8 mouse cellular contexts compared by ENCODE assay signal in the genomic region with DNA sequence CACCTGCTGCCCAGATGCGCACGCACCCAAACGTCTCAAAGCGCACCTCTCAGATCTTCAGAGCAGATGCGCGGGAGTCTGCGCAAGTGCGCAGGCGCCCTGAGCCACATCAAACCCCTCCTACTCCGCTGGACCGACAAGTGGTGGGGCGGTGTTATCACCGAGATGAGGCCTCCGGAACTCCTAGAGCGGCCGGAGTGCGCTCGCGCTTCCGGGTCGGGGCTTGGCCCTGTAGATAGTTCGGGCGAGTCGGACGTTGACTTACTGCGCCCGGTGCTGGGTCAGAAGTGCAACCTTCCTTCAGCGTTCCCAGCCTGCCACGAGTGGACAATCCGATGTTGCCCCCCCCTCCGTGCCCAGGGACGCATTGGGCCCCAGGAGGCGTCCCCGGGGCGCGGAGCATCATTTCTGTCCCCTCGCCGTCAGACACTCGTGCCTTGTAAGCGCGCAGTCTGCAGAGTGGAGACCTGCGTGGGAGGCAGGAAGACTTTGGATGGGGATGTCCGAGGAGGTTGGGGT. TPM values are rescaled to one million over a fixed set of nuclear protein-coding genes. Genes with fewer than 3 reads are reported as not detected.
A peak's percentile ranks its signal among the peaks of the same experiment; 100 is the strongest.
DNase-seq lines count a peak whose midpoint lies in the region; ATAC-seq lines count a peak whose summit lies in the region.

No protein-coding gene starts in this region.

- H3K4me2 ChIP-seq in hindbrain, embryonic 13.5 days, result peak overlapping the region; percentile 86

- WGBS in hindbrain, embryonic 13.5 days, result under 1% methylated on average over 43 of the region's 43 CpGs

- H3K9ac ChIP-seq in hindbrain, embryonic 13.5 days, result peak overlapping the region; percentile 90

- peak; percentile 94 for DNase-seq in Muller cell, postnatal 12 days (ENCODE audit: inconsistent ontology term)
- peak; percentile 91 for DNase-seq in cerebellum, adult 9-11 months
- peak; percentile 78 to 79 for DNase-seq in frontal cortex, postnatal 10 days (ENCODE audit: low spot score in 2 of 2)
- DNase-seq in layer of hippocampus, postnatal 25 days (ENCODE audit: extremely low spot score in 1 of 2, low spot score in 1 of 2), result peak; percentile 50 to 67
- peak; percentile 92 for DNase-seq in lung, postnatal 25 days (ENCODE audit: low spot score)
- DNase-seq in retina, embryonic 14.5 days (ENCODE audit: low spot score), result peak; percentile 98
- peak; percentile 87 for DNase-seq in thymus, postnatal 4 days

- H3K4me1 ChIP-seq in hindbrain, embryonic 13.5 days (replicated peaks), result peaks cover 30% of the 10 kb centered on the region

- ATAC-seq in hindbrain, embryonic 13.5 days (ENCODE audit: low FRiP score), result peak; percentile 92

- no peaks in the 10 kb centered on the region for H3K9me3 ChIP-seq in hindbrain, embryonic 13.5 days

- peaks cover 40% of the 10 kb centered on the region for H3K36me3 ChIP-seq in hindbrain, embryonic 13.5 days

- peak overlapping the region; percentile 60 for H3K4me3 ChIP-seq in hindbrain, embryonic 13.5 days

- H3K27ac ChIP-seq in hindbrain, embryonic 13.5 days, result peak overlapping the region; percentile 78

- no peaks in the 10 kb centered on the region for H3K27me3 ChIP-seq in hindbrain, embryonic 13.5 days

RNA-seq across cellular contexts. Expression of gene Rpl14, which starts 5.9 kb away (rescaled TPM):
- 481 and 484 TPM in 2 replicates for polyA plus RNA-seq in hindbrain, embryonic 13.5 days (2015; fragmentation: Nextera tagmentation; extraction: Ambion mirVana)
- total RNA-seq in layer of hippocampus, postnatal 25 days (2021), result 100 to 1,000 TPM; 275 to 303 TPM

RNA-seq across cellular contexts. Expression of gene Entpd3, which starts 37.6 kb away (rescaled TPM):
- 1.2 and 1.6 TPM in 2 replicates for polyA plus RNA-seq in hindbrain, embryonic 13.5 days (2015; fragmentation: Nextera tagmentation; extraction: Ambion mirVana)
- total RNA-seq in layer of hippocampus, postnatal 25 days (2021), result 1 to 10 TPM; 6.1 to 6.6 TPM

Comparison
In these comparisons a context has a peak if more than half of its experiments do, and no peak if none do; other contexts are left out.
1. Peak in every context shown above with its lines: DNase-seq, ATAC-seq, H3K4me3 ChIP-seq and H3K27ac ChIP-seq.